Mouse (Mus musculus): ENCODE results near the gene Gas2l1. TPM values are rescaled to one million over a fixed set of nuclear protein-coding genes. Genes with fewer than 3 reads are reported as not detected.

Gas2l1 gene
- polyA plus RNA-seq, 1 experiment from 2014 or later = 39.4 TPM

DNA sequence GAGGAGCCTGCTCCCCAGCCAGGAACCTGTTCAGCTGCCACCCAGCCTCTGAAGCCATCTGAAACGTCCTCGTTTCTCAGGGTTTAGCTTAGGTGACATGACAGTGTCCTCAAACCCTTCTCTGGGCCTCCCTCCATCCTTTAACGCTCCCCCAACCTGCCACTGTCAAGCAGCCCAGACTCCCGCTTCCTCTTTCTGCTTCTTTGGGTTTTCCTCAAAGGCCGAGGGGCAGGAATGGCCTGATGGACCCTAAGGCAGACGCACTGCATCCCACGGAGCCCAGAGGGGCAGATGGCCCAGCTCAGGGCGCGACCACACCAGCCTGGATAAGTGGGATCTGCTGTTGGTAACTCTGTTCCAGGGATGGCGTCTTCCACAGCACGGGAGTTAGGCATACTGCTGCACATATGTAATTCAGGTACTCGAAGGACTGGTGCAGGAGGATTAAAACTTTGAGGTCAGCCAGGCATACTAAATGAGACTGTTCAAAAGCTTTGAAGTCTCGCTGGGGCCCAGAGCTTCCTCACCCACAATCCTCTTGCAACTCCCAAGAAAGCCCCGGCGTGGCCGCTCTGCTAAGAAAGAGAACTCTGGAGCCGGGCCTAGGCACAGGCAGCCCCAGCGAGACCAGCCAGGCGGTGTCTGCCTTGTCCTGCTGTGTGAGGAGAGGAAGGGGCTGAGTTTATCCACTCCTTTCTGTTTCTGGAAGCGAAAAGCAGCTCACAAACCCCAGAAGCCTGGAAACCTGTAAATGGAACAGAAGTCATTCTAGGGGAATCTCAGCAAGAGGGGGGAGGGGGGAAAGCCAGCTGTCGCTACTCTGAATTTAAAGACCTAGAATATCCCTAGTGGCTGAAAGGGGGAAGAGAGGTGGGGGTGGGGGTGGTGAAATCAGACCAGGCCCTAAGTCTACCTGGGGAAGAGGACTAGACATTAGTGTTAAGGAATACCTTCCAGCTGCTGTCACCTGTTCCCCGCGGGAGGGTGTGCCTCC, 8.9 kb downstream of the Gas2l1 start:
- WGBS = 28% methylated on average over 23 of the region's 23 CpGs
- Histone ChIP-seq H3K4me1 (peaks cover 41% of the 10 kb centered on the region), H3K36me3 (no peaks in the 10 kb centered on the region), H3K27ac (no peak overlapping the region), H3K4me2 (replicated peaks) (no peak overlapping the region), H3K9me3 (replicated peaks) (no peaks in the 10 kb centered on the region), H3K4me3 (no peak overlapping the region), H3K9ac (no peak overlapping the region), H3K27me3 (peaks cover 66% of the 10 kb centered on the region)
- ATAC-seq (ENCODE audit: low FRiP score) = no peak

- no peak for ATAC-seq (ENCODE audit: low FRiP score)
- Histone ChIP-seq H3K9ac (no peak overlapping the region), H3K4me3 (no peak overlapping the region), H3K4me2 (replicated peaks) (no peak overlapping the region), H3K27ac (no peak overlapping the region), H3K36me3 (no peaks in the 10 kb centered on the region), H3K9me3 (replicated peaks) (no peaks in the 10 kb centered on the region), H3K27me3 (peaks cover 53% of the 10 kb centered on the region), H3K4me1 (peaks cover 34% of the 10 kb centered on the region)
- 73% methylated on average over 6 of the region's 6 CpGs for WGBS
Observed at GRCm38 (mm10) chr11:5054874-5055273, 10.3 kb downstream of the Gas2l1 start.

DNA sequence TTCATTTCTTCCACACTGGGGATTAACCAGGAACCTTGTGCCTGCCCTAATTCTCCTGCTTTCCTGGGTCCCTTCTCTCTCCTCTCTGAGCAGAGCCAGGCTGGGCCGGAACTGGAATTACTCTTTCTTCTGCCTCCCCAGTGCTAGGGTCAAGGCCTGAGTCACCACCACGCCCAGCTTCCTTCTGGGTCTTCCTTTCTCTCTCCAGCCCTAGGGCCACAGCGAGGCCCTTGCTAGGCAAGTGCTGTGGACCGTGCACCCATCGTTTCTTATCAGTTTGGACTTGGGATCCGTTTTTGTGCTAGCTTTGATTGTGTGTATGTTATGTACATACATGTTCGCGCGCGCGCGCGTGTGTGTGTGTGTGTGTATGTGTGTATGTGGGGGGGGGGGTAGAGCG, 11.0 kb downstream of the Gas2l1 start:
- no peaks in the 10 kb centered on the region for H3K9me3 ChIP-seq (replicated peaks)
- WGBS = 91% methylated on average over 14 of the region's 14 CpGs
- peaks cover 45% of the 10 kb centered on the region for H3K27me3 ChIP-seq
- H3K27ac ChIP-seq = no peak overlapping the region
- H3K36me3 ChIP-seq = no peaks in the 10 kb centered on the region
- H3K4me3 ChIP-seq = no peak overlapping the region
- H3K9ac ChIP-seq = no peak overlapping the region
- no peak for ATAC-seq (ENCODE audit: low FRiP score)
- H3K4me2 ChIP-seq (replicated peaks) = no peak overlapping the region
- peaks cover 26% of the 10 kb centered on the region for H3K4me1 ChIP-seq

GRCm38 (mm10) chr11:5052200-5052854, 12.8 kb downstream of the Gas2l1 start:
- Histone ChIP-seq H3K27ac (no peak overlapping the region), H3K36me3 (no peaks in the 10 kb centered on the region), H3K4me1 (peaks cover 11% of the 10 kb centered on the region; the same call in 1 of the 2 replicates), H3K9ac (no peak overlapping the region), H3K4me3 (no peak overlapping the region), H3K27me3 (peaks cover 27% of the 10 kb centered on the region), H3K4me2 (replicated peaks) (no peak overlapping the region), H3K9me3 (replicated peaks) (no peaks in the 10 kb centered on the region)
- no peak for ATAC-seq (ENCODE audit: low FRiP score)
- WGBS = 74% methylated on average over 10 of the region's 10 CpGs

DNA sequence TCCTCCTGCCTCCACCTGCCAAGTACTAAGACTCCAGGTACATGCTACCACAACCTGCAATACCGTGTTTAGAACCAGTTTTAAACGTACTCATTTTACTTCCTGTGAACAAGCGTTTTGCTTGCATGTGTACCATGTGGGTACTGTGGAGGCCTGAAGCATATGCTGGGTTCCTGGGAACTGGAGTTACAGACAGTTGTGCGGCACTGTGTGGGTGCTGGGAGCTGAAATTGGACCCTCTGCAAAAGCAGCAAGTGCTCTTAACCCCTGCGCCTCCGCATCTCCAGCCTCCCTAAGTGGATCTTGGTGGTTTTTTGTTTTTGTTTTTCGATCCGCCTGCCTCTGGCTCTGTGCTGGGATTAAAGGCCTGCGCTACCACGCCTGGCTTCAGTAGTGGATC, 13.5 kb downstream of the Gas2l1 start:
- peaks cover 7% of the 10 kb centered on the region; the same call in 1 of the 2 replicates for H3K4me1 ChIP-seq
- no peak for ATAC-seq (ENCODE audit: low FRiP score)
- no peak overlapping the region for H3K4me2 ChIP-seq (replicated peaks)
- peaks cover 20% of the 10 kb centered on the region for H3K27me3 ChIP-seq
- H3K9ac ChIP-seq = no peak overlapping the region
- H3K4me3 ChIP-seq = no peak overlapping the region
- no peak overlapping the region for H3K27ac ChIP-seq
- H3K9me3 ChIP-seq (replicated peaks) = no peaks in the 10 kb centered on the region
- 75% methylated on average over 10 of the region's 10 CpGs for WGBS
- no peaks in the 10 kb centered on the region for H3K36me3 ChIP-seq

DNA sequence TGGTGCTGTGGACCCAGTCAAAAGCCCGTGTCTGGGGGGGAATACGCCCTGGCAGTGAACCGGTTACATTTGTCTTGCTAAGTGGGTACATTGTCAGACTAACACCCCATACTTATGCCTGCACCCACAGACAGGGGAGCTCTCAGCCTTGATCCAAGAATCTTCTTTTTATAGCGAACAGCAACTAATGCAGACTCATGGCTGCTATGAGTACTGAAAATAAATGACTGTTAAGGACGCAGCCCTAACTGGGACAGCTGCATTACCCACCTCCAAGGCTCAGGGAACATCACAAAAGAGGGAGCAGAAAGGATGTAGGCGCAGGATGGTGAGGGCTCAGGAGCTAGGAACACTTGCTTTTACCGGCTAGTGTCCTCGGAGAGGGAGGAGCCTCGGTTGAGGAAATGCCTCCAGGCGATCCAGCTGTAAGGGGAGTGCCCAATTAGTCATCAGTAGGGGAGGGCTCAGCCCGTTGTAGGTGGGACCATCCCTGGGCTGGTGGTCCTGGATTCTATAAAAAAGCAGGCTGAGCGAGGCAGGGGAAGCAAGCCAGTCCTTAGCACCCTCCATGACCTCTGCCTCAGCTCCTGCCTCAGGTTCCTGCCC, 18.7 kb downstream of the Gas2l1 start:
- H3K9me3 ChIP-seq (replicated peaks) = no peaks in the 10 kb centered on the region
- H3K27me3 ChIP-seq = no peaks in the 10 kb centered on the region
- no peak overlapping the region for H3K27ac ChIP-seq
- peaks cover 16% of the 10 kb centered on the region for H3K36me3 ChIP-seq
- no peak overlapping the region for H3K9ac ChIP-seq
- H3K4me3 ChIP-seq = no peak overlapping the region
- WGBS = 48% methylated on average over 12 of the region's 12 CpGs
- ATAC-seq (ENCODE audit: low FRiP score) = no peak
- H3K4me1 ChIP-seq = no peaks in the 10 kb centered on the region
- no peak overlapping the region for H3K4me2 ChIP-seq (replicated peaks)

DNA sequence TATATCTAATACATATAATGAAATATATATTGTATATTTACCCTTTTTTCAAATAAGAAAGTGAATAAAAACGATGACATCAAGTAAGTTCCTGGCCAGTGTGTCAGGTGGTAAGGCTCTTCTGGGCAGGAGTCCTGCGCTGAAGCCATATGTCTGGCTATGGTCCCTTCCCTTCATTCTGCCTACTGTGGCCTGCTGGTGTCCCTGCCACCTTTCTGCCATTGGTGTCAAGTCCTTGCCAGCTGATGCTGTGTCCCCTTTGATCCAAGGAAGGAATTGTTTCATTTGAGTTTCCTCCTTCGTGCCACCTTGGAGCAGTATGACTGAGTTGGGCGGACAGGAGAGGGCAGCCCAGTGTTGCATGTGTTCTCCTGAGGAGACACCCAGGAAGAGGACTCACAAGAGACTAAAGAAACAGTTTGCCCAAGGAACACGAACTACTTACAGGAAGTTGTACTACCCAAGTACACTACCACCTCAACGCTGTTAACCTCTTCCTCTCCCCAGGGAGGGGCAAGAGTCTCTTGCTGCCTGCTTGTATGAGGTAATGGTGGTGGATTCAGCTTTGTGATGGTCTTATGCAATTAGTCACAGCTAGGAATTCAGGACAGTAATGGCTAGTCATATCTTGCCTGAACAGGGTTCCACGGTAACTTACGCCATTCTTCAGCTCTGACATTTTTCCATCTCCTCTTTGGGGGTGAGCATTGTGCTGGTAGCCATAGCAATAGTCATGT, 22.3 kb downstream of the Gas2l1 start:
- 91% methylated on average over 8 of the region's 8 CpGs for WGBS
- Histone ChIP-seq H3K4me2 (replicated peaks) (no peak overlapping the region), H3K9ac (no peak overlapping the region), H3K4me3 (no peak overlapping the region), H3K4me1 (no peaks in the 10 kb centered on the region), H3K9me3 (replicated peaks) (no peaks in the 10 kb centered on the region), H3K27ac (no peak overlapping the region), H3K36me3 (peaks cover 52% of the 10 kb centered on the region), H3K27me3 (no peaks in the 10 kb centered on the region)
- no peak for ATAC-seq (ENCODE audit: low FRiP score)

DNA sequence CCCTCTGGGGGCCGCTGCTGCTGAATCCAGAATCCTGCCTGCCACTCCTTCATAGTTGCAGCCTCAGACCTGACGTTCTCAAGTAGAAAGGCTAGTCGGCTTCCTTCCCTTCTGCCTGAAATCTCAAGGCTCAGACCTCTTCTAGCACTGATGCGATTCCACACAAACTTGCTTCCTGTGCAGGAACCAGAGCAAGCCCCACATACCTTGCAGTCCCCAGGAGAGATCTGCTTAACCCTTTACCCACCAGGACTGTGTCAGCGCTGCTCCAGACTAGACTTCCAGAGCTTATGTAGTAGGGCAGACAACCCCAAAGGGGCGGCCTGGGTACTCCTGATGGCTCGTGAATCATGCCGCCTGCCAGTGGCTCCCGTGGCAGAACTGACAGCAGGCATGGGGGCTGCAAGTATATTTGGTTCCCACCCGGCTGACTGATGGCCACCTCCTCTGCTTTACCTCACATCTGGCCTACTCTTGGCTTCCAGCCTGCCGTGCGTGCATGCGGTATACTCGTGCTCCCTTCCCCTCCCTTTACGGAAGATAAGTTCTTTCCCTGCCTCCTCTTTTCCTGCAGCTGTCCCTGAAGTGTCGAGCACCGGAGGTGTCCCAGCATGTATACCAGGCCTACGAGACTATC, 23.9 kb downstream of the Gas2l1 start:
- no peak overlapping the region for H3K4me3 ChIP-seq
- H3K27me3 ChIP-seq = no peaks in the 10 kb centered on the region
- no peak overlapping the region for H3K9ac ChIP-seq
- no peaks in the 10 kb centered on the region for H3K9me3 ChIP-seq (replicated peaks)
- peaks cover 68% of the 10 kb centered on the region for H3K36me3 ChIP-seq
- no peak overlapping the region for H3K4me2 ChIP-seq (replicated peaks)
- no peaks in the 10 kb centered on the region for H3K4me1 ChIP-seq
- WGBS = 79% methylated on average over 18 of the region's 18 CpGs
- no peak overlapping the region for H3K27ac ChIP-seq
- ATAC-seq (ENCODE audit: low FRiP score) = no peak

GRCm38 (mm10) chr11:5040585-5040984, 24.5 kb downstream of the Gas2l1 start:
- Histone ChIP-seq H3K36me3 (peaks cover 75% of the 10 kb centered on the region), H3K9ac (no peak overlapping the region), H3K4me1 (no peaks in the 10 kb centered on the region), H3K9me3 (replicated peaks) (no peaks in the 10 kb centered on the region), H3K27me3 (no peaks in the 10 kb centered on the region), H3K4me2 (replicated peaks) (no peak overlapping the region), H3K4me3 (no peak overlapping the region), H3K27ac (no peak overlapping the region)
- no peak for ATAC-seq (ENCODE audit: low FRiP score)
- WGBS = 96% methylated on average over 5 of the region's 5 CpGs

DNA sequence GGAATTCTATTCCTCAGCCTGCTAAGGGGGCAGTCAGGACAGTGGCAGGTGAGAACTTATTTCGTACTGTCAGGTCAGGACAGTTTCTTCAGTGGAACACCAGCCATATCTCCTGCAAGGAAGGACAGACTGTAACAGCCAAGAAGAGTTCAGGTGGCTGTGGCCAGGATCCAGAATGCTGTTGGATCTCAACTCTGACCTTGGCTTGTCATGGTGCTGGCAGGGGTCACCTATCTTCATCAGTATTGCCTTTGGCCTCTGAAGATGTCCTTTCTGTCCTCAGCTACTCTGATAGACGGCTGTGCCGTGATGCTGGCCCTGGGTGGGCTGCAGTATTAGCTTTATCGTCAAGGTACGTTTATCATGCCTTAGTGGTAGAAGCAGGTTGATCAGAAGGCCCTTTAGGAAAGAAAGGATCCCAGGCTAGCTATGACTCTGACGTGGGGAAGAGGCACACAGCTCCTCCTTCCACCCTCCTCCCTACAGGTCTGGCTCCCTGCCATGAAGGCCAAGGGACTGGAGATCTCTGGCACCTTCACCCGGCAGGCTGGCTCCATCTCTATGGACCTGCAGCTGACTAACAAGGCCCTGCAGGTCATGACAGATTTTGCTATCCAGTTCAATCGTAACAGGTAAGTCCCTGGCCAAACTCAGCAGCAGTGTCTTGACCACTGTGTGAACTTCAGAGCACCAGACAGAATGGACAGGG, 27.8 kb downstream of the Gas2l1 start:
- H3K36me3 ChIP-seq = peaks cover 99% of the 10 kb centered on the region
- H3K4me2 ChIP-seq (replicated peaks) = no peak overlapping the region
- no peak overlapping the region for H3K9ac ChIP-seq
- H3K4me3 ChIP-seq = no peak overlapping the region
- H3K27me3 ChIP-seq = no peaks in the 10 kb centered on the region
- 88% methylated on average over 8 of the region's 8 CpGs for WGBS
- no peak overlapping the region for H3K27ac ChIP-seq
- H3K4me1 ChIP-seq = no peaks in the 10 kb centered on the region
- H3K9me3 ChIP-seq (replicated peaks) = no peaks in the 10 kb centered on the region
- no peak for ATAC-seq (ENCODE audit: low FRiP score)

DNA sequence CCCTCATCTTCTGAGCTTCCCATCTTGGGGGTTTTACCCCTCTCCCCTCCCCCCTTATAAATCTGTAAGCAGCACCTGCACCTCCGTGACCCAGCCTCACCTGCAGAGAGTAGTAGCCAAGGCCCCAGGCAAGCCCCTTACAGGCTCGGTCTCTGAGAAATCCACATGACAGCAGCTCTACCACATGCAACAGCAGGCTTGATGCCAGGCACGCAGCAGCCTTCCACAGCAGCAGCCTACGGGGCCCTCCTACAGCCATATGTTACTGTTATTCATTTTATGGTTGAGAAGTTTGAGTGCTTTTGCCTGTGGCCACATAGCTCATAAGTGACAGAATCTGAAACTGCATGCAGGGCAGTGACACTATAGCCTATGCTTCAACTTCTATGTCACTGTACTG, 29.7 kb downstream of the Gas2l1 start:
- H3K36me3 ChIP-seq = peaks cover 99% of the 10 kb centered on the region
- ATAC-seq (ENCODE audit: low FRiP score) = no peak

More for the DNA sequence above, 29.7 kb downstream of the Gas2l1 start:
- Histone ChIP-seq H3K4me3 (no peak overlapping the region), H3K4me1 (no peaks in the 10 kb centered on the region), H3K9ac (no peak overlapping the region), H3K27me3 (no peaks in the 10 kb centered on the region), H3K9me3 (replicated peaks) (no peaks in the 10 kb centered on the region), H3K27ac (no peak overlapping the region), H3K4me2 (replicated peaks) (no peak overlapping the region)
- WGBS = 93% methylated on average over 4 of the region's 4 CpGs
